In genomic region chr5:100943716-100944115, GRCm38 (mm10) we compare ENCODE assay signal across 23 mouse cellular contexts.
DNase-seq lines count a peak whose midpoint lies in the region; ATAC-seq and TF ChIP-seq lines count a peak whose summit lies in the region.
"Had no signal": no experiment of that assay in that cellular context is flagged by ENCODE, and none has a peak within 500 bp of the region (broad histone marks: within the 10 kb centered on the region; RNA-seq: fewer than 3 reads in every experiment).

No protein-coding gene starts in this region.

- ATAC-seq in kidney, embryonic 14.5 days (ENCODE audit: low FRiP score, low TSS enrichment), result no peak
- ATAC-seq in kidney, postnatal 0 days (replicated peaks; ENCODE audit: low FRiP score, low read depth), result no peak
- ATAC-seq in neural tube, embryonic 15.5 days (ENCODE audit: low FRiP score), result no peak
- ATAC-seq in megakaryocyte, adult 5-6 weeks (ENCODE audit: poor library complexity, severe bottlenecking), result no peak
- ATAC-seq: activated CD4-positive, CD25-positive, alpha-beta regulatory T cell, adult 4 months; intestine, postnatal 0 days; liver, embryonic 12.5 days; midbrain, embryonic 13.5 days had no signal

- H3K27me3 ChIP-seq in kidney, embryonic 14.5 days (ENCODE audit: control insufficient read depth, insufficient read depth, low read length), result peaks cover 10% of the 10 kb centered on the region; the same call in 1 of the 2 replicates
- H3K27me3 ChIP-seq in kidney, postnatal 0 days (ENCODE audit: insufficient read depth, low read length), result no peaks in the 10 kb centered on the region; the same call in 1 of the 2 replicates
- H3K27me3 ChIP-seq in neural tube, embryonic 15.5 days (replicated peaks), result no peaks in the 10 kb centered on the region
- H3K27me3 ChIP-seq: liver, embryonic 12.5 days; midbrain, embryonic 13.5 days had no signal

- H3K4me2 ChIP-seq in kidney, embryonic 14.5 days (replicated peaks; ENCODE audit: low read depth, low read length), result no peak overlapping the region; the same call in 1 of the 2 replicates
- H3K4me2 ChIP-seq in kidney, postnatal 0 days (ENCODE audit: low read length), result 0 out of 2 replicates have a peak overlapping the region, but pooled peaks have one; percentile 3
- peak overlapping the region; percentile 15 for H3K4me2 ChIP-seq in neural tube, embryonic 15.5 days
- H3K4me2 ChIP-seq: limb, embryonic 12.5 days; liver, embryonic 12.5 days; midbrain, embryonic 13.5 days had no signal

- 29% methylated on average over 11 of the region's 11 CpGs for WGBS in kidney, embryonic 14.5 days
- 26% methylated on average over 11 of the region's 11 CpGs for WGBS in kidney, postnatal 0 days
- 33% methylated on average over 11 of the region's 11 CpGs for WGBS in neural tube, embryonic 15.5 days

- no peak for TF ChIP-seq CTCF in kidney, postnatal 0 days (IDR thresholded peaks at IDR 0.05; ENCODE audit: low read depth)

- no peak overlapping the region for H3K27ac ChIP-seq in kidney, embryonic 14.5 days (ENCODE audit: low read depth, low read length)
- no peak overlapping the region for H3K27ac ChIP-seq in kidney, postnatal 0 days
- H3K27ac ChIP-seq in neural tube, embryonic 15.5 days (replicated peaks), result no peak overlapping the region
- H3K27ac ChIP-seq: embryonic facial prominence, embryonic 10.5 days; gastrocnemius, adult 2 months; heart, embryonic 10.5 days; limb, embryonic 12.5 days; liver, embryonic 12.5 days; midbrain, embryonic 13.5 days had no signal

- no peak overlapping the region for H3K9ac ChIP-seq in kidney, embryonic 14.5 days (ENCODE audit: low read depth, low read length)
- H3K9ac ChIP-seq in kidney, postnatal 0 days (ENCODE audit: low read depth, low read length), result no peak overlapping the region
- no peak overlapping the region for H3K9ac ChIP-seq in neural tube, embryonic 15.5 days (replicated peaks)
- H3K9ac ChIP-seq: limb, embryonic 12.5 days; liver, embryonic 12.5 days; midbrain, embryonic 13.5 days had no signal

- no peak overlapping the region for H3K4me3 ChIP-seq in kidney, embryonic 14.5 days (ENCODE audit: low read length)
- no peak overlapping the region for H3K4me3 ChIP-seq in kidney, postnatal 0 days (replicated peaks; ENCODE audit: low read depth, low read length)
- H3K4me3 ChIP-seq in neural tube, embryonic 15.5 days (replicated peaks), result no peak overlapping the region
- H3K4me3 ChIP-seq: embryonic facial prominence, embryonic 10.5 days; gastrocnemius, adult 2 months; heart, embryonic 10.5 days; limb, embryonic 12.5 days; liver, embryonic 12.5 days; midbrain, embryonic 13.5 days had no signal

- no peaks in the 10 kb centered on the region for H3K4me1 ChIP-seq in kidney, embryonic 14.5 days (ENCODE audit: control insufficient read depth, insufficient read depth, low read length)
- no peaks in the 10 kb centered on the region for H3K4me1 ChIP-seq in kidney, postnatal 0 days (replicated peaks; ENCODE audit: insufficient read depth, low read length)
- H3K4me1 ChIP-seq in neural tube, embryonic 15.5 days, result peaks cover 5% of the 10 kb centered on the region
- H3K4me1 ChIP-seq: embryonic facial prominence, embryonic 10.5 days; heart, embryonic 10.5 days; liver, embryonic 12.5 days had no signal

- peak; percentile 60 for DNase-seq in kidney, adult 11 months
- DNase-seq in kidney, adult 8-10 months, result peak; percentile 62 to 63
- DNase-seq in kidney, postnatal 0 days (ENCODE audit: low spot score), result no peak
- no peak for DNase-seq in left cerebral cortex, adult 11 months (ENCODE audit: low spot score)
- DNase-seq: adrenal gland, postnatal 10 days; cerebellum, adult 8-10 months; gastrocnemius, adult 2 months; heart, postnatal 4 days; layer of hippocampus, postnatal 36 days; lung, adult 18-20 months; lung, postnatal 14 days; right cerebral cortex, adult 18-20 months; thymus, adult 18-20 months had no signal

- H3K36me3 ChIP-seq in kidney, embryonic 14.5 days (ENCODE audit: control insufficient read depth, insufficient read depth, low read length), result no peaks in the 10 kb centered on the region
- no peaks in the 10 kb centered on the region for H3K36me3 ChIP-seq in kidney, postnatal 0 days (ENCODE audit: insufficient read depth, low read length)
- no peaks in the 10 kb centered on the region for H3K36me3 ChIP-seq in neural tube, embryonic 15.5 days
- H3K36me3 ChIP-seq: embryonic facial prominence, embryonic 10.5 days; heart, embryonic 10.5 days; limb, embryonic 12.5 days; liver, embryonic 12.5 days; midbrain, embryonic 13.5 days had no signal

- no peaks in the 10 kb centered on the region for H3K9me3 ChIP-seq in kidney, embryonic 14.5 days (ENCODE audit: control insufficient read depth, low read length)
- H3K9me3 ChIP-seq in kidney, postnatal 0 days (replicated peaks; ENCODE audit: low read length), result no peaks in the 10 kb centered on the region
- H3K9me3 ChIP-seq in neural tube, embryonic 15.5 days (replicated peaks), result no peaks in the 10 kb centered on the region
- H3K9me3 ChIP-seq: embryonic facial prominence, embryonic 10.5 days; heart, embryonic 10.5 days; limb, embryonic 12.5 days; liver, embryonic 12.5 days; midbrain, embryonic 13.5 days had no signal

Comparison
In these comparisons a context has a peak if more than half of its experiments do, and no peak if none do; other contexts are left out.
1. DNase-seq: peak in kidney, adult 11 months (single experiment) and kidney, adult 8-10 months (2 of 2); none in kidney, postnatal 0 days (single experiment) and left cerebral cortex, adult 11 months (single experiment).